Mouse (Mus musculus) CH12.LX (cell line): ENCODE measurements around the gene Ppm1n. TPM values are rescaled to one million over a fixed set of nuclear protein-coding genes. Genes with fewer than 3 reads are reported as not detected.

ENCODE experiments used
- DNase-seq: peaks from one replicate; pipeline ENCODE4 v3.0.0-alpha.2; 2013; ENCODE audit errors: extremely low read depth
- H3K27ac ChIP-seq: 2 replicates; pipeline ENCODE4 v1.5.1; 2012; ENCODE audit warnings: low read depth, mild to moderate bottlenecking, control low read depth, moderate library complexity; ENCODE audit not compliant: insufficient read depth
- H3K27me3 ChIP-seq: replicated peaks from 2 replicates; pipeline ENCODE3; 2012; ENCODE audit warnings: inconsistent platforms
- H3K36me3 ChIP-seq, 2 experiments: replicated peaks in 1 of 2; 2 replicates each; pipeline versions ENCODE3 to v1.6.1; 2012; ENCODE audit warnings: inconsistent platforms in 1 of 2, low read length in 1 of 2, mild to moderate bottlenecking in 1 of 2, mixed read lengths in 1 of 2, moderate library complexity in 1 of 2; ENCODE audit not compliant: control insufficient read depth in 1 of 2, insufficient read depth in 1 of 2
- H3K4me1 ChIP-seq, 2 experiments: 2 replicates each; pipeline ENCODE4 v1.6.1; 2012; ENCODE audit warnings: inconsistent platforms in 1 of 2, moderate library complexity in 1 of 2; ENCODE audit not compliant: insufficient read depth in 2 of 2, control insufficient read depth in 1 of 2
- H3K4me2 ChIP-seq: 2 replicates; pipeline ENCODE4 v1.6.1; 2012; ENCODE audit warnings: low read depth, mild to moderate bottlenecking, control low read depth; ENCODE audit not compliant: poor library complexity, insufficient read depth, severe bottlenecking
- H3K4me3 ChIP-seq, 3 experiments: fragments of 150-350 bp in 1 of 3; sonication (generic) in 1 of 3; replicated peaks in 1 of 3; 2 replicates each; pipeline versions ENCODE3 to v1.5.1; 2011 to 2012; ENCODE audit warnings: low read depth in 2 of 3, low read length in 2 of 3, mild to moderate bottlenecking in 2 of 3, moderate library complexity in 2 of 3, control low read depth in 1 of 3, improper control_type of control experiment in 1 of 3, inconsistent platforms in 1 of 3, mixed read lengths in 1 of 3; ENCODE audit not compliant: poor library complexity in 1 of 3
- H3K79me2 ChIP-seq: replicated peaks from 2 replicates; pipeline ENCODE4 v1.6.1; 2012; ENCODE audit warnings: mild to moderate bottlenecking, moderate library complexity; ENCODE audit not compliant: control insufficient read depth, poor library complexity, insufficient read depth, severe bottlenecking; ENCODE audit errors: extremely low read depth
- H3K9ac ChIP-seq: 2 replicates; pipeline ENCODE4 v1.6.1; 2012; ENCODE audit warnings: low read depth, mild to moderate bottlenecking, control low read depth, moderate library complexity; ENCODE audit not compliant: insufficient read depth
- H3K9me3 ChIP-seq: replicated peaks from 2 replicates; pipeline ENCODE3; 2012; ENCODE audit warnings: low read length, inconsistent platforms, mixed read lengths
- CHD1 ChIP-seq: IDR thresholded peaks from 2 replicates; pipeline ENCODE4 v1.6.1; 2012; ENCODE audit warnings: low read depth, low read length, improper control_type of control experiment, inconsistent platforms
- CHD2 ChIP-seq: IDR thresholded peaks from 2 replicates; pipeline ENCODE4 v1.6.1; 2011; ENCODE audit warnings: low read length, improper control_type of control experiment
- CTCF ChIP-seq, 2 experiments: IDR thresholded peaks in 1 of 2; conservative IDR thresholded peaks in 1 of 2; 2 replicates each; pipeline ENCODE4 v1.5.1; 2011 to 2012; ENCODE audit warnings: low read depth in 2 of 2, low read length in 2 of 2, improper control_type of control experiment in 1 of 2, inconsistent platforms in 1 of 2, mild to moderate bottlenecking in 1 of 2, moderate library complexity in 1 of 2
- E2F4 ChIP-seq: IDR thresholded peaks from 2 replicates; pipeline ENCODE4 v1.6.1; 2011; ENCODE audit warnings: low read depth, low read length, improper control_type of control experiment; ENCODE audit not compliant: insufficient replicate concordance
- ELF1 ChIP-seq: IDR thresholded peaks from 2 replicates; pipeline ENCODE4 v1.6.1; 2014; ENCODE audit warnings: low read depth, mild to moderate bottlenecking, inconsistent platforms, low read length, improper control_type of control experiment
- EP300 ChIP-seq: IDR thresholded peaks from 2 replicates; pipeline ENCODE4 v1.6.1; 2011; ENCODE audit warnings: low read length, improper control_type of control experiment
- ETS1 ChIP-seq: conservative IDR thresholded peaks from 2 replicates; pipeline ENCODE4 v1.6.1; 2012; ENCODE audit warnings: low read depth, mild to moderate bottlenecking, inconsistent platforms, low read length, improper control_type of control experiment, moderate library complexity
- GABPA ChIP-seq: IDR thresholded peaks from 2 replicates; pipeline ENCODE4 v1.6.1; 2012; ENCODE audit warnings: low read depth, low read length, improper control_type of control experiment, inconsistent platforms; ENCODE audit not compliant: insufficient replicate concordance
- HCFC1 ChIP-seq: IDR thresholded peaks from 2 replicates; pipeline ENCODE4 v1.6.1; 2012; ENCODE audit warnings: low read depth, mild to moderate bottlenecking, inconsistent platforms, low read length, improper control_type of control experiment
- JUND ChIP-seq: conservative IDR thresholded peaks from 2 replicates; pipeline ENCODE4 v1.6.1; 2011; ENCODE audit warnings: low read depth, low read length, improper control_type of control experiment
- KAT2A ChIP-seq: IDR thresholded peaks from 2 replicates; pipeline ENCODE4 v1.6.1; 2012; ENCODE audit warnings: low read length, improper control_type of control experiment, inconsistent platforms; ENCODE audit not compliant: insufficient replicate concordance
- MAFK ChIP-seq: IDR thresholded peaks from 2 replicates; pipeline ENCODE4 v1.6.1; 2011; ENCODE audit warnings: low read length, improper control_type of control experiment; ENCODE audit not compliant: insufficient replicate concordance
- MAX ChIP-seq: IDR thresholded peaks from 2 replicates; pipeline ENCODE4 v1.6.1; 2011; ENCODE audit warnings: low read length, improper control_type of control experiment
- MAZ ChIP-seq: IDR thresholded peaks from 2 replicates; pipeline ENCODE4 v1.6.1; 2012; ENCODE audit warnings: low read depth, mild to moderate bottlenecking, inconsistent platforms, low read length, improper control_type of control experiment, moderate library complexity
- MXI1 ChIP-seq: IDR thresholded peaks from 2 replicates; pipeline ENCODE4 v1.6.1; 2011; ENCODE audit warnings: mild to moderate bottlenecking, low read depth, low read length, improper control_type of control experiment
- MYC ChIP-seq: IDR thresholded peaks from 2 replicates; pipeline ENCODE4 v1.6.1; 2011; ENCODE audit warnings: low read depth, mild to moderate bottlenecking, improper control_type of control experiment, low read length
- NELFE ChIP-seq: IDR thresholded peaks from 2 replicates; pipeline ENCODE4 v1.6.1; 2011; ENCODE audit warnings: low read depth, low read length, improper control_type of control experiment
- PAX5 ChIP-seq: IDR thresholded peaks from 2 replicates; pipeline ENCODE4 v1.6.1; 2012; ENCODE audit warnings: low read length, inconsistent platforms, mixed read lengths
- POLR2AphosphoS2 ChIP-seq: IDR thresholded peaks from 2 replicates; pipeline ENCODE4 v1.6.1; 2011; ENCODE audit warnings: low read depth, low read length, improper control_type of control experiment
- RAD21 ChIP-seq: IDR thresholded peaks from 2 replicates; pipeline ENCODE4 v1.6.1; 2011; ENCODE audit warnings: low read depth, mild to moderate bottlenecking, low read length, improper control_type of control experiment, moderate library complexity
- RCOR1 ChIP-seq: conservative IDR thresholded peaks from 2 replicates; pipeline ENCODE4 v1.6.1; 2012; ENCODE audit warnings: low read depth, mild to moderate bottlenecking, inconsistent platforms, low read length, improper control_type of control experiment
- SMC3 ChIP-seq: IDR thresholded peaks from 2 replicates; pipeline ENCODE4 v1.6.1; 2011; ENCODE audit warnings: low read depth, low read length, improper control_type of control experiment
- TCF12 ChIP-seq: IDR thresholded peaks from 2 replicates; pipeline ENCODE4 v1.6.1; 2014; ENCODE audit warnings: low read depth, mild to moderate bottlenecking, inconsistent platforms, low read length, improper control_type of control experiment
- USF1 ChIP-seq: IDR thresholded peaks from 2 replicates; pipeline ENCODE4 v1.6.1; 2014; ENCODE audit warnings: low read depth, mild to moderate bottlenecking, inconsistent platforms, low read length, improper control_type of control experiment
- ZC3H11A ChIP-seq: IDR thresholded peaks from 2 replicates; pipeline ENCODE4 v1.6.1; 2012; ENCODE audit warnings: low read depth, mild to moderate bottlenecking, inconsistent platforms, low read length, improper control_type of control experiment
- ZMIZ1 ChIP-seq: IDR thresholded peaks from 2 replicates; pipeline ENCODE4 v1.6.1; 2012; ENCODE audit warnings: low read depth, mild to moderate bottlenecking, inconsistent platforms, low read length, improper control_type of control experiment
- ZNF384 ChIP-seq: IDR thresholded peaks from 2 replicates; pipeline ENCODE4 v1.6.1; 2012; ENCODE audit warnings: low read depth, low read length, improper control_type of control experiment, inconsistent platforms
- dilution Hi-C: fragments of 300-500 bp; cut with MboI; formaldehyde crosslinking; loops from 2 replicates; pipeline ENCODE4 v1.14.3; 2020; ENCODE audit warnings: low sequenced_read_pairs; ENCODE audit not compliant: extremely low pct_unique_long_range_greater_than_20kb, extremely low pct_ligation_motif_present
- in situ Hi-C: fragments of 300-500 bp; cut with MboI; formaldehyde crosslinking; loops from 3 replicates; pipeline ENCODE4 v1.14.3; 2019; ENCODE audit warnings: low sequenced_read_pairs, low pct_ligation_motif_present, low pct_unique_long_range_greater_than_20kb, mixed read lengths
- polyA plus RNA-seq: library from polyadenylated mRNA; unstranded; fragments of >175 nt; gene quantifications from 2 replicates; pipeline ENCODE4 v1.2.1, GENCODE M21; 2012; ENCODE audit warnings: low read depth; ENCODE audit not compliant: insufficient read length
- total RNA-seq, 2 experiments: library from RNA; depleted of rRNA; stranded (reverse); fragments of 300-350 nt in 1 of 2; fragments of >200 nt in 1 of 2; gene quantifications; 2 replicates each; pipeline ENCODE4 v1.2.3; 2012 to 2014

The Ppm1n gene
- total and polyA plus RNA-seq, 3 experiments, result not detected

DNA sequence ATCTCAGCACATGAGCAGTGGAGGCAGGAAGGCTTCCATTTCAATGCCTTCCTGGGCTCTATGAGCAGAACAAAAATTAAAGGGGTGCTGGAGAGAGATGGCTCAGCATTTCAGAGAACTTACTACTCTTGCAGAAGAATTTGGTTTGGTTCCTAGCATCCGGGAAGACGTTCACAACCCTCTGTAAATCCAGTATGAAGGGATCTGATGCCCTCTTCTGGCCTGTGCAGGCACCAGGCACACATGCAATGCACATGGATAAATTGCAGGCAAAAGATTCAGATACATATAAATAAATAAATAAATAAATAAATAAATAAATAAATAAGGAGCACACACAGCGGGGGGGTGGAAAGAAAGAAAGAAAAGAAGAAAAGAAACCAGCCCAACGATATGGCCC is 3.6 kb downstream of the Ppm1n start:
- Histone ChIP-seq H3K9ac (no peak overlapping the region), H3K27me3 (no peaks in the 10 kb centered on the region), H3K36me3 (no peaks in the 10 kb centered on the region), H3K4me3 (no peak overlapping the region), H3K4me2 (no peak overlapping the region), H3K79me2 (peaks cover 2% of the 10 kb centered on the region), H3K4me1 (peaks cover 2 to 38% of the 10 kb centered on the region in 2 experiments; a peak in 3 of 4 replicates), H3K27ac (no peak overlapping the region), H3K9me3 (peaks cover 2% of the 10 kb centered on the region)
- dilution Hi-C loops (no loop called here), in situ Hi-C loops (no loop called here)
- no peak for DNase-seq
- TF ChIP-seq KAT2A (no peak), RAD21 (peak; percentile 59), SMC3 (peak; percentile 69), MAFK (no peak), ZMIZ1 (no peak), ETS1 (no peak), CTCF (conservative IDR thresholded peaks at IDR 0.05 in 1 of 2, IDR thresholded peaks at IDR 0.05 in 1 of 2; ENCODE audit: low read depth in 2 of 2, low read length in 2 of 2) (peak; percentile 16 to 61; a peak in 2 of 4 replicates), HCFC1 (no peak)

- peaks cover 12 to 42% of the 10 kb centered on the region in 2 experiments for H3K4me1 ChIP-seq
- H3K79me2 ChIP-seq, result peaks cover 35% of the 10 kb centered on the region
- TF ChIP-seq USF1 (no peak), PAX5 (no peak), TCF12 (peak; percentile 41; the same call in 1 of the 2 replicates), E2F4 (no peak), MYC (peak; percentile 16; the same call in 1 of the 2 replicates), ZC3H11A (no peak), CTCF (conservative IDR thresholded peaks at IDR 0.05 in 1 of 2, IDR thresholded peaks at IDR 0.05 in 1 of 2; ENCODE audit: low read depth in 2 of 2, low read length in 2 of 2) (no peak), ZMIZ1 (no peak), ETS1 (peak; percentile 9), MAZ (peak; percentile 90), HCFC1 (no peak), ZNF384 (no peak), MXI1 (no peak; the same call in 1 of the 2 replicates), MAFK (0 out of 2 replicates have a peak, but pooled peaks have one; percentile 2), POLR2AphosphoS2 (no peak), ELF1 (0 out of 2 replicates have a peak, but pooled peaks have one; percentile 7), CHD2 (peak; percentile 90), SMC3 (no peak), EP300 (peak; percentile 31; the same call in 1 of the 2 replicates), MAX (peak; percentile 16; the same call in 1 of the 2 replicates), CHD1 (no peak), NELFE (peak; percentile 48), JUND (no peak), RCOR1 (no peak), GABPA (no peak)
- H3K9me3 ChIP-seq, result peaks cover 2% of the 10 kb centered on the region
- peak; percentile 90 for DNase-seq
- H3K27me3 ChIP-seq, result no peaks in the 10 kb centered on the region
- H3K27ac ChIP-seq, result peak overlapping the region; percentile 75
- H3K36me3 ChIP-seq, result peaks cover 7 to 9% of the 10 kb centered on the region in 2 experiments
- peak overlapping the region; percentile 69 for H3K4me2 ChIP-seq
- in situ Hi-C loops (loop anchor here (5.0 kb wide), 1 partner anchor 40 kb away; no protein-coding TSS in a partner anchor), dilution Hi-C loops (no loop called here)
- H3K9ac ChIP-seq, result peak overlapping the region; percentile 91
- H3K4me3 ChIP-seq, result peak overlapping the region; percentile 75 to 95 (median 94)
Observed at GRCm38 (mm10) chr7:19272173-19272764, 7.6 kb downstream of the Ppm1n start.
